Comparison of ENCODE assay signal across 31 mouse cellular contexts in the genomic region with DNA sequence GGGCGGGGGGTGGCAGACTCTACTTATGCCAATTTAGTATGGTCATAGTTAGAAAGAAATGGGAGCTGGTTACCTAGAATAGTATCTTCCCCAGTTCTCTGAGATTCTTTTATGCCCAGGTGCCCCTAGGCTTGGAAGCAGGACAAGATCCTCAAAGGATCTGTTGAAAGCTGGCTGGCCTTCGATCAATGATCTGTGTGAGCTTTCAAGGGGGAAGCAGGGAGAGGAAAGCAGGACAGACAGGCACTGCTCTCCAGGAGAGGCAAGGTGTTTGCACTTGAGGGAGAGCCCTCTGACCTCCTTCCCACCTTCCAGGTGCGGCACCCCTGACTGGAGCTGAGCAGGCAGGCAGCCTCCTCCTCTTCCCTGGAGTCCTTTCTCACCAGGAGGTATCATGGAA.
A peak's percentile ranks its signal among the peaks of the same experiment; 100 is the strongest.
DNase-seq lines count a peak whose midpoint lies in the region; ATAC-seq lines count a peak whose summit lies in the region.
"Had no signal": no experiment of that assay in that cellular context is flagged by ENCODE, and none has a peak within 500 bp of the region (broad histone marks: within the 10 kb centered on the region; RNA-seq: fewer than 3 reads in every experiment).

No protein-coding gene starts in this region.

- H3K27ac ChIP-seq in hindbrain, embryonic 14.5 days: no peak overlapping the region
- H3K27ac ChIP-seq: embryonic facial prominence, embryonic 12.5 days; hindbrain, embryonic 15.5 days; kidney, embryonic 15.5 days; layer of hippocampus, adult 2 months; left cerebral cortex, adult 2 months; limb, embryonic 10.5 days; limb, embryonic 15.5 days; liver, embryonic 13.5 days; macrophage; neural tube, embryonic 15.5 days; stomach, embryonic 15.5 days had no signal

- DNase-seq in heart, adult 11 months: peak; percentile 31
- no peak for DNase-seq in heart, adult 9 months (ENCODE audit: low spot score in 2 of 2)
- peak; percentile 66 for DNase-seq in brain, adult 2 months (ENCODE audit: low read depth, low spot score)
- DNase-seq in cerebellum, adult 18-20 months: peak; percentile 54 to 58
- DNase-seq in cerebellum, postnatal 10 days: peak; percentile 64 to 67
- DNase-seq in lung, adult 18-20 months: no peak
- no peak for DNase-seq in hindbrain, embryonic 14.5 days (ENCODE audit: low spot score)
- no peak for DNase-seq in kidney, postnatal 4 days
- DNase-seq: adrenal gland, adult 8-10 months; B cell, adult 2 months; embryo, embryonic 11 days; gastrocnemius, postnatal 25 days; kidney, adult 18-20 months; kidney, postnatal 25 days; liver, embryonic 13.5 days; lung, adult 2 months; lung, postnatal 10 days; midbrain, embryonic 14.5 days; retina, postnatal 1 day; right cerebral cortex, postnatal 14 days had no signal

- no peaks in the 10 kb centered on the region for H3K27me3 ChIP-seq in hindbrain, embryonic 14.5 days (ENCODE audit: control insufficient read depth, insufficient read depth, low read length)
- H3K27me3 ChIP-seq: embryonic facial prominence, embryonic 12.5 days; hindbrain, embryonic 15.5 days; kidney, embryonic 15.5 days; limb, embryonic 15.5 days; liver, embryonic 13.5 days; neural tube, embryonic 15.5 days; stomach, embryonic 15.5 days had no signal

- ATAC-seq in hindbrain, embryonic 14.5 days (ENCODE audit: low FRiP score): no peak
- ATAC-seq: inflammation-experienced regulatory T-cells, adult 6 months had no signal

- no peaks in the 10 kb centered on the region for H3K36me3 ChIP-seq in hindbrain, embryonic 14.5 days (replicated peaks; ENCODE audit: control insufficient read depth, insufficient read depth)
- H3K36me3 ChIP-seq: embryonic facial prominence, embryonic 12.5 days; hindbrain, embryonic 15.5 days; kidney, embryonic 15.5 days; limb, embryonic 10.5 days; limb, embryonic 15.5 days; liver, embryonic 13.5 days; neural tube, embryonic 15.5 days; stomach, embryonic 15.5 days had no signal

- no peak overlapping the region for H3K9ac ChIP-seq in hindbrain, embryonic 14.5 days
- H3K9ac ChIP-seq: embryonic facial prominence, embryonic 12.5 days; hindbrain, embryonic 15.5 days; kidney, embryonic 15.5 days; limb, embryonic 15.5 days; liver, embryonic 13.5 days; neural tube, embryonic 15.5 days; stomach, embryonic 15.5 days had no signal

- 83% methylated on average over 3 of the region's 3 CpGs for WGBS in hindbrain, embryonic 14.5 days

- H3K4me2 ChIP-seq in hindbrain, embryonic 14.5 days (replicated peaks): no peak overlapping the region
- H3K4me2 ChIP-seq: embryonic facial prominence, embryonic 12.5 days; hindbrain, embryonic 15.5 days; kidney, embryonic 15.5 days; limb, embryonic 15.5 days; liver, embryonic 13.5 days; neural tube, embryonic 15.5 days; stomach, embryonic 15.5 days had no signal

- no peak overlapping the region for H3K4me3 ChIP-seq in hindbrain, embryonic 14.5 days (replicated peaks; ENCODE audit: low read length)
- H3K4me3 ChIP-seq: embryonic facial prominence, embryonic 12.5 days; hindbrain, embryonic 15.5 days; kidney, embryonic 15.5 days; layer of hippocampus, adult 2 months; left cerebral cortex, adult 2 months; limb, embryonic 10.5 days; limb, embryonic 15.5 days; liver, embryonic 13.5 days; neural tube, embryonic 15.5 days; stomach, embryonic 15.5 days had no signal

- no peaks in the 10 kb centered on the region for H3K9me3 ChIP-seq in hindbrain, embryonic 14.5 days (ENCODE audit: control insufficient read depth, low read length)
- H3K9me3 ChIP-seq: embryonic facial prominence, embryonic 12.5 days; hindbrain, embryonic 15.5 days; kidney, embryonic 15.5 days; limb, embryonic 10.5 days; limb, embryonic 15.5 days; liver, embryonic 13.5 days; neural tube, embryonic 15.5 days; stomach, embryonic 15.5 days had no signal

- no peaks in the 10 kb centered on the region for H3K4me1 ChIP-seq in hindbrain, embryonic 14.5 days (replicated peaks; ENCODE audit: control insufficient read depth, insufficient read depth, low read length)
- H3K4me1 ChIP-seq: embryonic facial prominence, embryonic 12.5 days; hindbrain, embryonic 15.5 days; kidney, embryonic 15.5 days; liver, embryonic 13.5 days; neural tube, embryonic 15.5 days; stomach, embryonic 15.5 days had no signal

Comparison
In these comparisons a context has a peak if more than half of its experiments do, and no peak if none do; other contexts are left out.
1. DNase-seq: peak in heart, adult 11 months (single experiment), brain, adult 2 months (single experiment), cerebellum, adult 18-20 months (2 of 2) and cerebellum, postnatal 10 days (2 of 2); none in heart, adult 9 months (0 of 2), lung, adult 18-20 months (0 of 2), hindbrain, embryonic 14.5 days (single experiment) and kidney, postnatal 4 days (0 of 2).